Mouse (Mus musculus): ENCODE data around the gene Mlkl. TPM values are rescaled to one million over a fixed set of nuclear protein-coding genes. Genes with fewer than 3 reads are reported as not detected.

Mlkl gene
- total and polyA plus RNA-seq, 2 experiments from 2014 or later, result 0.56 TPM; not detected in 1

DNA sequence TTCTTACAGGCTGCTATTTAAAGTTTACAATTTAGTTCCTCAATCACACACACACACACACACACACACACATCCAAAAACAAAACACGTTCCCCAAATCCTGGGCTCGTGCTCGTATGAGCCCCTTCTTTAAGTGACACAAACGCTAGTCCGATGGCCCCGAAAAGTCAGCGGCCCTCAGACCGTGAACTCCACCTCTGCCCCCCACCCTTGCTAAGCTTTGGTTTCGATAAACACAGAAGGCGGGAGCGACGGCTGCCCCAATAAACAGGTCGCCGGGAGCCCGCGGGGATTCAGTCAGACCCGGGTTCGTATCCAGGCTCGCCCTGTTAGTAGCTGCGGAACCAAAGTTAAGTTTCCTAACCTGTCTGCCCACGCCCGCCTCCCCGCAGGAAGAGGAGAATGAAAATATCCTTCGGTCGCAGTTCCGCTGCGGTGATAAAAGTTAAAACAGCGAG is 38.6 kb downstream of the Mlkl start:
- peak; percentile 18; the same call in 1 of the 2 replicates for ATAC-seq (ENCODE audit: low FRiP score)
- peak overlapping the region; percentile 62 for H3K4me2 ChIP-seq (ENCODE audit: low read depth, low read length, poor library complexity, severe bottlenecking)
- H3K9me3 ChIP-seq (ENCODE audit: low read length), result no peaks in the 10 kb centered on the region
- under 1% methylated on average over 28 of the region's 28 CpGs for WGBS
- DNase-seq (ENCODE audit: low spot score), result peak; percentile 6
- no peak for TF ChIP-seq CTCF (IDR thresholded peaks at IDR 0.05)
- no peaks in the 10 kb centered on the region for H3K27me3 ChIP-seq (ENCODE audit: insufficient read depth, low read length)
- H3K4me3 ChIP-seq (ENCODE audit: low read depth, low read length), result peak overlapping the region; percentile 92
- H3K36me3 ChIP-seq (ENCODE audit: insufficient read depth, low read length), result no peaks in the 10 kb centered on the region
- H3K4me1 ChIP-seq (ENCODE audit: insufficient read depth, low read length), result no peaks in the 10 kb centered on the region
- peak overlapping the region; percentile 55; the same call in 1 of the 2 replicates for H3K27ac ChIP-seq (ENCODE audit: low read depth, low read length)
- peak overlapping the region; percentile 73 for H3K9ac ChIP-seq (replicated peaks; ENCODE audit: low read length, poor library complexity, severe bottlenecking)

DNA sequence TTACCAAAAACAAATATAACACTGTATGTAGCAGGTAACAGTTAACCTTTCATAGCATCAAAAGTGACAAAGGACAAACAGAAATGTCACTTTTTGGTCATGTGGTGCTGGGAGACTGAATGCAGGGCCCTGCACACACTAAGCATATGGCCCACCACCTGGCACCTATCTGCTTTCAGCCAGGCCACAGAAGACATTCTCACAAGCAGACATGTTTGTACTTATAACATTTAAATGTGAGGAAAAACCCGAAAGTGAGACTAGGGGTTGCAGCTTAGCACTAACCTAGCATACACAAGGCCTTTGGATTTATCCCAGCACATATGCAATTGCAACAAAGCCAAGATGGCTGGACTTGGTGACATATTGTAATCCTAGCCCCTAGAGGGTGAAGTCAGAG is 40.0 kb downstream of the Mlkl start:
- Histone ChIP-seq H3K4me2 (ENCODE audit: low read depth, low read length, poor library complexity, severe bottlenecking) (no peak overlapping the region), H3K9me3 (ENCODE audit: low read length) (no peaks in the 10 kb centered on the region)
- ATAC-seq (ENCODE audit: low FRiP score), result no peak

DNA sequence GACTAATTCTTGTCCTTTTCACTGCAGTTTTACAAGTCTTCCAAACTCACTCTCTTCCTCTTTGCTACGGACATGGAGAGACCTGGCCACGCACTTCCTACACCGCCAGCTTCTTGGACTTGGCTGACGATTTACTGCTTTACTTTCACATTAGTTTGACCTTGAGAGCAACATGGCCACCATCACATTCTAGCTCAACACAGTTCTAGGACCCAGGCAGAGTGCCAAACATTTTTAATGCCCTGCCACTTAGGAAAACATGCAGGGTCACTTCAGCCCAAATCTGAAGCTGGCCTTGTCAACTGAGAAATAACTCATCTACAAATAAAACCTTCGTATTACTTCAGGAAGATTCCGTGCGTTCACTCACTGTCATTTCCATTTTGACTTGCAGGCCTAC is 46.2 kb downstream of the Mlkl start:
- H3K4me2 ChIP-seq (ENCODE audit: low read depth, low read length, poor library complexity, severe bottlenecking), result no peak overlapping the region
- H3K36me3 ChIP-seq (ENCODE audit: insufficient read depth, low read length), result peaks cover 5% of the 10 kb centered on the region; the same call in 1 of the 2 replicates
- ATAC-seq (ENCODE audit: low FRiP score), result no peak
- H3K4me1 ChIP-seq (ENCODE audit: insufficient read depth, low read length), result no peaks in the 10 kb centered on the region
- DNase-seq (ENCODE audit: low spot score), result no peak
- no peaks in the 10 kb centered on the region for H3K9me3 ChIP-seq (ENCODE audit: low read length)
- H3K27me3 ChIP-seq (ENCODE audit: insufficient read depth, low read length), result no peaks in the 10 kb centered on the region
- H3K4me3 ChIP-seq (ENCODE audit: low read depth, low read length), result no peak overlapping the region
- H3K27ac ChIP-seq (ENCODE audit: low read depth, low read length), result no peak overlapping the region
- no peak overlapping the region for H3K9ac ChIP-seq (replicated peaks; ENCODE audit: low read length, poor library complexity, severe bottlenecking)
- 98% methylated on average over 7 of the region's 7 CpGs for WGBS
- TF ChIP-seq CTCF (IDR thresholded peaks at IDR 0.05), result no peak

More for the DNA sequence above, 40.0 kb downstream of the Mlkl start:
- TF ChIP-seq CTCF (IDR thresholded peaks at IDR 0.05), result no peak
- Histone ChIP-seq H3K36me3 (ENCODE audit: insufficient read depth, low read length) (no peaks in the 10 kb centered on the region), H3K27me3 (ENCODE audit: insufficient read depth, low read length) (no peaks in the 10 kb centered on the region), H3K4me1 (ENCODE audit: insufficient read depth, low read length) (no peaks in the 10 kb centered on the region), H3K4me3 (ENCODE audit: low read depth, low read length) (no peak overlapping the region), H3K27ac (ENCODE audit: low read depth, low read length) (no peak overlapping the region), H3K9ac (replicated peaks; ENCODE audit: low read length, poor library complexity, severe bottlenecking) (no peak overlapping the region; the same call in 1 of the 2 replicates)
- WGBS, result 97% methylated on average over 1 of the region's 1 CpGs
- peak; percentile 1 for DNase-seq (ENCODE audit: low spot score)

DNA sequence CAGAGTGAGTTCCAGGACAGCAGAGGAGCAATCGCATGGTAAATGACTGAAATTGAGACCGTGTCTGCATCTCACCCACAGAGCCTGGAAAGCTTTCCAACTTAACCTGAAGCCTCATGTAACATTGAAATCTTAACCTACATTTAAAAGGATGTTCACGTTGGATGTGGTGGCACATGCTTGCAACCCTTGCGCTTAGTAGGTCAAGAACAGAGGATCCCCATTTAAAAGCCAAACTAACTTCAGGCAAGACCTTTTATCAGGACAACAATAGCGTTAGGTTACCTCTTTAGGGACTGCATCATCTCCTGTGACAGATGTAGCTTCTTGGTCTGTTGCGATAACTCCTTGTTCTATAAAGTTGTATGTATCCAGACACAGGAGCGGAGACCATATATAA is 47.4 kb downstream of the Mlkl start:
- WGBS, result 97% methylated on average over 7 of the region's 7 CpGs

DNA sequence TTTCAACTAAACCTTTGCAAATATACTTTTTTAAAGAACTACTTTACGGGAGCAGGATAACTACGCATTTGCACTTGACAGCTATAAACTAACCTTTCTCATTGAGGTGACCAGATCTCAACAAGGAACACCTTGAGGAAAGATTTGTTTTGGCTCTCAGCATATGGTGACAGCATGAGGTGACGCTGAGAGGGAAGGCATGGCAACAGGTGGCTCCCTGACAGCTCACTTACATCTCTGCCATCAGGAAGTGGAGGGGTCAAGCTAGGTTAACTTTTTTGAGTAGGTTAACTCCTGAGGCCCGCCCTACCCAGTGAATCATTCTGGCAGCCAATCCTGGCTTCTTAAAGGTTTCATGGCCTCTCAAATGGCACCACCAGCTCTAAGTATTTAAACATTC is 52.4 kb downstream of the Mlkl start:
- no peaks in the 10 kb centered on the region for H3K4me1 ChIP-seq (ENCODE audit: insufficient read depth, low read length)
- no peak for TF ChIP-seq CTCF (IDR thresholded peaks at IDR 0.05)
- no peaks in the 10 kb centered on the region for H3K9me3 ChIP-seq (ENCODE audit: low read length)
- ATAC-seq (ENCODE audit: low FRiP score) (no peak), DNase-seq (ENCODE audit: low spot score) (no peak)
- H3K27ac ChIP-seq (ENCODE audit: low read depth, low read length), result no peak overlapping the region
- peaks cover 34% of the 10 kb centered on the region; the same call in 1 of the 2 replicates for H3K36me3 ChIP-seq (ENCODE audit: insufficient read depth, low read length)
- H3K4me2 ChIP-seq (ENCODE audit: low read depth, low read length, poor library complexity, severe bottlenecking), result no peak overlapping the region
- H3K27me3 ChIP-seq (ENCODE audit: insufficient read depth, low read length), result no peaks in the 10 kb centered on the region
- H3K4me3 ChIP-seq (ENCODE audit: low read depth, low read length), result no peak overlapping the region
- H3K9ac ChIP-seq (replicated peaks; ENCODE audit: low read length, poor library complexity, severe bottlenecking), result no peak overlapping the region
- 96% methylated on average over 4 of the region's 4 CpGs for WGBS

More for the DNA sequence above, 47.4 kb downstream of the Mlkl start:
- TF ChIP-seq CTCF (IDR thresholded peaks at IDR 0.05), result no peak
- Histone ChIP-seq H3K4me2 (ENCODE audit: low read depth, low read length, poor library complexity, severe bottlenecking) (no peak overlapping the region), H3K27ac (ENCODE audit: low read depth, low read length) (no peak overlapping the region), H3K27me3 (ENCODE audit: insufficient read depth, low read length) (no peaks in the 10 kb centered on the region), H3K36me3 (ENCODE audit: insufficient read depth, low read length) (peaks cover 14% of the 10 kb centered on the region; the same call in 1 of the 2 replicates), H3K9ac (replicated peaks; ENCODE audit: low read length, poor library complexity, severe bottlenecking) (no peak overlapping the region), H3K9me3 (ENCODE audit: low read length) (no peaks in the 10 kb centered on the region), H3K4me3 (ENCODE audit: low read depth, low read length) (no peak overlapping the region), H3K4me1 (ENCODE audit: insufficient read depth, low read length) (no peaks in the 10 kb centered on the region)
- ATAC-seq (ENCODE audit: low FRiP score), result no peak
- DNase-seq (ENCODE audit: low spot score), result no peak

DNA sequence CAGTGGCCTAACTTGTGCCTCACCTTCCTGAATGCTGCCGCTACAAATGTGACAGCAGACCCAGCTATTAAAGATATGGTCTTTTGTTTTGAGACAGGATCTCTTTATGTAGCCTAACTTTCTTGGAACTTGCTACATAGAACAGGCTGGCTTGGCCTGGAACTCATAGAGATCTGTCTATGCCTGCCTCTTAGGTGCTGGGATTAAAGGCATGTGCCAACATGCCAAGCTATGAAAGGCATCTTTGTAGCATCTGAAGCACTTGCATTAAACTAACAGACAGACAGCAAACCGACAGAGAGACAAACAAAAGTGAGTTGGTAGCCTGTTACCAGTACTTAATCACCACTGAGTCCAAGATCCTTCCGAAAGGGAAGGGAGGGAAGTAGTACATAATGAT is 55.9 kb downstream of the Mlkl start:
- Histone ChIP-seq H3K4me2 (ENCODE audit: low read depth, low read length, poor library complexity, severe bottlenecking) (no peak overlapping the region), H3K27me3 (ENCODE audit: insufficient read depth, low read length) (no peaks in the 10 kb centered on the region), H3K9ac (replicated peaks; ENCODE audit: low read length, poor library complexity, severe bottlenecking) (no peak overlapping the region), H3K4me1 (ENCODE audit: insufficient read depth, low read length) (no peaks in the 10 kb centered on the region), H3K9me3 (ENCODE audit: low read length) (no peaks in the 10 kb centered on the region), H3K36me3 (ENCODE audit: insufficient read depth, low read length) (peaks cover 49% of the 10 kb centered on the region; the same call in 1 of the 2 replicates), H3K4me3 (ENCODE audit: low read depth, low read length) (no peak overlapping the region), H3K27ac (ENCODE audit: low read depth, low read length) (no peak overlapping the region)
- WGBS, result 97% methylated on average over 3 of the region's 3 CpGs
- TF ChIP-seq CTCF (IDR thresholded peaks at IDR 0.05), result no peak
- no peak for DNase-seq (ENCODE audit: low spot score)
- ATAC-seq (ENCODE audit: low FRiP score), result no peak
